Mouse (Mus musculus) skeletal muscle tissue, adult 2 months (tissue): Measurements from ENCODE around the gene Cox7b.
A peak's percentile ranks its signal among the peaks of the same experiment; 100 is the strongest.
"Not testable (repeated sequence)": the region's sequence is repeated elsewhere in the genome, so short reads cannot be mapped to it uniquely, and the experiment has no call there.

ENCODE experiments used
- DNase-seq: peaks from one replicate; pipeline ENCODE4 v3.0.0-alpha.2; 2012; ENCODE audit warnings: low read depth, low spot score

The Cox7b gene

GRCm38 (mm10) chrX:106015571-106016322, at the start of gene Cox7b:
TSS of gene Cox7b (plus strand) at chrX:106015700.
- peak; percentile 89 for DNase-seq

DNA sequence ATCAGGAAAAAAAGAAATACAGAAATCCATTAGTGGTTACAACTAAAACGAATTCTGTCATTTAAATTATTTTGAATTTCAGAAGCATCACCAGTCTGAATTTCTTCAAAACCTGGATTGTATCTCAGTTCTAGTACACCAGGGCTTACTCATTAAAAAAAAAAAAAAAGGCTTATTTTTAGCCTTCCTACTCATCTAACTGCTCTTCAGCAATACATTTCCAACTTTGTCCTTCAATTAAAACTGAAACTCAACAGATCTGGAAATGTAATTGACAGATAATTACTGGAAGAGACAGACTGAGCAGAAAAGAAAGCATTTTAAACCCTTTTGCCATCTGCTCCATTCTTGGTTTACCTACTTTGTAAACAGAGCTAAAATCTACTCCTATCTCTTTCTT, 13.9 kb upstream of the Cox7b start:
- no peak for DNase-seq

GRCm38 (mm10) chrX:106010762-106011161, 4.7 kb upstream of the Cox7b start:
- DNase-seq: no peak

DNA sequence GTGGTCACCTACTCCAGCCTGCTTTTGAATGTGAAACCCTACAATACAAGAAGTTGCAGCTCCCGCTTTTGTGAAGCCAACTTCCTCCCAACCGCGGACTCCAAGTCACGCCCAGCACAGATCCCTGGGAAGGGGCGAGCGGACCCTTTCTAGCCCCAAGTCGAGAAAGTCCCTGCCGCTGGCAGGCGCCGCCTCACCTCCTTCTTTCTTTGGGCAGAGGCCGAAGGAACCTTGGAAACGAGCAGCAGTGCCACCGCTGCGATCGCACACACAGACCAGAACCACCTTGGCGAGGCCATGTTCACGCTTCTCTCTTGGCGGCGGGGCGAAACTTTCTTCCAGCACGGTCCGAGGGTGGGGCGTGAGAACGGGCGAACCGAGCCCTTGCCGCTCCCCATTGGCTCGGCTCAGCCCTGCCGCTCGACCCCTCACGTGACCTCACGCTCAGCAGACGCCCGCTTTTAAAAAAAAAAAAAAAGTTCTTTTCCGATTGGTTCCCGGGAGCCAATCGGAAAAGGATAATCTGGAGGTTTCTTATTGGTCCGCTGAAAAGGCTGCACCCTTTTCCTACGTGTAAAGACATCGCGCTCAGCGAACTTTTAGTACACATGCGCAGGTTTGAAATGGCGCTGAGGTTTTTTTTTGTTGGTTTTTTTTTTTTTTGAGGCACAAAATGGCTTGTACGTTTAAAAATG, 3.9 kb upstream of the Cox7b start, which contains the start of gene Magt1:
Gene Magt1 (minus strand): TSS at position 442 of the 695 bp plus-strand sequence.
- peak; percentile 92 for DNase-seq

DNA sequence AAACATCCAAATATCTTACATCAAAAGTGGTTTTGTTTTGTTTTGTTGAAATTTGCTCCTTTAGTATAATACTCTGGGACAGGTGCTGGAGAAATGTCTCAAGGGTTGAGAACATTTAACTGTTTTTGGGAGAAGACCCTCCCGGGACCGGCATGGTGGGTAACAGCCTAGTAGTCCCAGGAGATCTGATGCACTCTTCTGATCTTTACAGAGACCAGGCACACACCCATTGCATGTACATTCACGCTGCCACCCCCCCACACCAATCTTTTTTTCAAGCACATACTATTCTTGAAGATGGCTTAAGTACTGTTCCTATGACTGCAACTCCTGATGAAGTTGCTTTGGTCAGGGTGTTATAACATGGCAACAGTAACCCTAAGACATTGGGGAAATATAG, 2.9 kb upstream of the Cox7b start:
- no peak for DNase-seq

- DNase-seq: peak; percentile 27
Observed at GRCm38 (mm10) chrX:106013217-106013616, 2.3 kb upstream of the Cox7b start.

DNA sequence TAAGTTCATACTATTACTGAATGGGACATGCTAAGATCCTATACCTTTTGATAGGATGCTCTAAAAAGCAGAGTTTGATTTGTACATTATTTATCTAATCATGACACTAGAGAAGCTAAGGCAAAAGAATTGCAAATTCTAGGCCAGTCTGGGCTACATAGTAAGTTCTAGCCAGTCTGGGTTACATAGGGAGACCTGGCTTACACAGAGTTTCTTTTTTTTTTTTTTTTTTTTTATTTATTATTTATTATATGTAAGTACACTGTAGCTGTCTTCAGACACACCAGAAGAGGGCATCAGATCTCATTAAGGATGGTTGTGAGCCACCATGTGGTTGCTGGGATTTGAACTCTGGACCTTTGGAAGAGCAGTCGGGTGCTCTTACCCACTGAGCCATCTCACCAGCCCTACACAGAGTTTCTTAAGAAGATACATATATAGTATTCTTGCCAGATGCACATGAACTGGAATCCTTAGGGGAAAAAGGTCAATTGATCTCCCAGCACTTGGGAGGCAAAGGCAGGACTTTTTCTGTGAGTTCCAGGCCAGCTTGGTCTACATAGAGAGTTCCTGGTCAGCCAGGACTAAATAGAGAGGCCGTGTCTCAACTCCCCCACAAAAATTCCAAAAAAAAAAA, 641 bp upstream of the Cox7b start:
- not testable (repeated sequence) for DNase-seq

DNA sequence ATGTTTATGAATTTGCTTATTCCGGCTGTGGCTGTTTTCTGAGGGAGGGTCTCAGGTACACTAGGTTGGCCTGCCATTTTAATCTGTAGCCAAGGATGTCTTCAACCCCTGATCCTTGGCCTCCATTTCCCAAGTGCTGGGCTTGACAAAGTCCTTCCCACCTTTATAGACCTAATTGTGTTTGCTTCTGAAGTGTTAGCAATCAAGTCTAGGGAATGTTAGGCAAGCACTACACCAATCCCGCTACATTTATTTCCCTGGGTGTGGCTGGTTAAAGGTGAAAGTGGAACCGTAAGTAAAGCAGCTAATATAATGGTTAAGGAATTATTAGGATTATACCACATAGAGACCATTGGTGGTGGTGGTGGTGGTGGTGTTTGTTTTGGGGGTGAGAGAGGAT, 1.6 kb downstream of the Cox7b start:
- DNase-seq: no peak

GRCm38 (mm10) chrX:106017516-106017915, 2.0 kb downstream of the Cox7b start:
- no peak for DNase-seq

DNA sequence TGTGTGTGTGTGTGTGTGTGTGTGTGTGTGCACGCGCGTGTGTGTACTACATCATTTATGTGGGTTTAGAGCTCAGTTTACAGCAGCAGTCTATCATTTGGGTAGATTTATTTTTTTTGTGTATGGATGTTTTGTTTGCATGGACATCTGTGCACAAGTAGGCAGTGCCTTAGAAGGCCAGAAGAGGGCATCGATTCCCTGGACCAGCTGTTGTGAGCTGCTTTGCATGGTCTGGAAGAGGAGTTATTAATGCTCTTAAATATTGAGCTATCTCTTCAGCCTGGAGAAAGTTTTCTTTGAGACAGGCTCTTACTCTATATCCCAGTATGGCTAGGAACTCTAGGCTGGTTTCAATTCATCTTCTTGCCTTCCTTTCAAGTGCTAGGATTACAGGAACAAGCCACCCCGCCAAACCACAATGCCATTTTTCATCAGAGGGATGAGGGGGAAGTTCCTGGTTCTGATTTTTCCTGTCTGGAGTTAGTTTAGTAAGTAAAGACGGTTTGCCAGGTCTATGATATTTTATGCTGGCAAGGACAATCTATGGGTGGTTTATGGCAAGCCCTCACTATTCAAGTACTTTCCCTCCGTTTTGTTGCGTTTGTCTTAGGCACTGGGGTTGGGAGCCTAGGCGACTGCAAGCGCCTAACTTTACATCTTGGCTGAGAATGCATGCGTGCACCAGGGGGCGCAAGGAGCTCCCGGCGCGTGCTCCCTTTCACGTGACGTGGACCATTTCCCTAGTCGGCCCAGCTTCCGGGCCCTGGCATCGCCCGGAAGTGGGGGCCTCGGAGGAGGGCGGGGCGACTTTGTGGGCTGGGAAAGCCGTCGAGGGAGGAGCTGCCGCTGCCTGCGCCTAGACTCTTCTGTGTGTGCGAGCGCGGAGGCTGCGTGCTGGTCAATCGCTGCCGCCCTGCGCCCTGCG, 11.2 kb downstream of the Cox7b start, which contains the start of gene Atp7a:
Gene Atp7a (plus strand): TSS at position 859 of the 925 bp plus-strand sequence.
- DNase-seq: peak; percentile 88

GRCm38 (mm10) chrX:106027343-106027674, 11.8 kb downstream of the Cox7b start:
- no peak for DNase-seq

DNA sequence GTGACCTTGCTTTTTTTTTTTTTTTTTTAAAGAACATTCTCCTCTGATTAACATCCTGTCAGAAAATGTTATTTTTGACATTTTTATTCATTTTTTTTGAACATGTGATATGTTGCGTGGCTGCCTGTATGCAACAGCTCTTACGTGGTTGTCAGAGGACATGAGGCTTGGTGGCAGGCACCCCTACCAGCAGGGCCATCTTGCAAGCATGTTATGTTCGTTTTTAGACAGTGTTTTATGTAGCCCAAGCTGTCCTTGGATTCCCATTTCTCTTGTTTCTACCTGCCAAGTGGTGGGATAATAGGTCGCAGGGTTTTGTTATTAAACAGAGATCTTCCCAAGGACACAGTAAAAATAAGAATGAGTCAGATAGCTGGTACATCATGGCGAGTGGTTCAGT, 14.7 kb downstream of the Cox7b start:
- DNase-seq: no peak

DNA sequence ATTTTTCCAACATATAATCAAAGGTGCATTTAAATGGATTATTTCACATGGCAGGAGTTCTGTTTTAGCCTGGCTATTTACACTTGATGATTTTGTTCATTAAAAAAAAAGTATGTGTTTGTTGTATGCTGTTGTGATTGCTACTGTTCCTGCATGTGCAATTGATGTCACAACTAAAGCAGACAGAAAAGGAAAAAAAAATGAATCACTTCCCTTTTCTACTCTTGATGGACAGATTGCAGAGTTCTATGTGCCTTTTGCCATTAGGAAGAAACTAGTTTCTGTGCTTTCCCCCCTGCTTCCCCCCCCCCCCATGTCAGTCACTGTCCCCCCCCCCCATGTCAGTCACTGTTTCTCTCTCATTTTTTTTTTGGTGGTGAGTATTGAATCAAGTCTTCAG, 15.6 kb downstream of the Cox7b start:
- DNase-seq: no peak

GRCm38 (mm10) chrX:106035727-106036126, 20.2 kb downstream of the Cox7b start:
- DNase-seq: no peak

GRCm38 (mm10) chrX:106037185-106037752, 21.8 kb downstream of the Cox7b start:
- no peak for DNase-seq

- DNase-seq: no peak
Observed at GRCm38 (mm10) chrX:106043863-106044617, 28.5 kb downstream of the Cox7b start.

DNA sequence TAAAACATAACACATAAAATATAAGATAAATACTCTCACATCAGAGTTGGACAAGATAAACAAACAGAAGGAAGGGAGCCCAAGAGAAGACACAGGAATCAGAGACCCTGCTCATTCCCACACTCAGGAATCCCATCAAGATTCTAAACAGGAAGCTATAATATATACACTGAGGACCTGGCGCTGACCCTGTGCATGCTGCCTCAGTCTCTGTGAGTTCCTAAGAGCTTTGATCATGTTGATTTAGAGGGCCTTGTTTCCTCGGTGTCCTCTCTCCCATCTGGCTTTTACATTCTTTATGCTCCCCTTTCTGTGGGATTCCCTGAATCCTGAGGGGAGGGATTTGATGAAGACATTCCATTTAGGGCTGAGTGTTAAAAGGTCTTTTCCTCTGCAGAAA, 30.0 kb downstream of the Cox7b start:
- no peak for DNase-seq

DNA sequence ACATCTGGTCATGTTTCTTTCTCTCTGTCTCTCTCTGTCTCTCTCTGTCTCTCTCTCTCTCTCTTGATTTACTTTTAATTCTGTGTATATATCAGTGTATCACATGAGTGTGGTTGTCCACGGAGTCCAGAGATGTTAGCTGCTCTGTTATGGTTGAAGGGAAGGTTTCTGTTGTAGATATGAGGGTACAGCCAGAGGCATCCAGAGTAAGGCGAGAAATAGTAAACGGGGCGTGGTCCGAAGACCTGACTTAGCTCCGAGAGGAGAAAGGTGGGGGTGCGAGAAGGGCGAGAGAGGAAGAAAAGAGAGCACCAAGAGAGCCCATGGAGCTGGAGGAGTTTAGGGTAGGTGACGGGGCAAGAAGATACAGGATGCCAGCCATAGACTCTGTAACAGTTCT, 30.4 kb downstream of the Cox7b start:
- no peak for DNase-seq

GRCm38 (mm10) chrX:106048191-106048590, 32.7 kb downstream of the Cox7b start:
- DNase-seq: no peak
